Comparison of ENCODE assay signal across 9 mouse cellular contexts in the genomic region with DNA sequence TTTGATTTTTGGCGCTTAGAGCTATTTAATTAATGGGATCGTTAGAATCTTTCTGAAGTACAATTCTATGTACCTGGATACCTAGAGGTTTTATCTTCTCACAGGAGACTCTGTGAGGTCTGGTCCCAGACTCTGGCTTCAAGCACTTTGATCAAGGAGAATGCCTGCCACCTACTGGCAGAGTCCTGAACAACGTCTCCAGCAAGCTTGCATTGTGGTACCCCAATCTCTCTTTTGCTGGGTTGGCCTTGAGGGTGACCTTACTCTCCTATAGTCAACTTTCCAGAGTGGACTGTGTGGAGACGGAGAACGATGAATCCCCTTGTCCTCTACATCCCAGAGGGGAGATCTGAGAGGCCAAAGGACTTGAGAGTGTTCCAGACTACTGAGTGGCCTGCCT.
A peak's percentile ranks its signal among the peaks of the same experiment; 100 is the strongest.
DNase-seq lines count a peak whose midpoint lies in the region; ATAC-seq and TF ChIP-seq lines count a peak whose summit lies in the region.
"Had no signal": no experiment of that assay in that cellular context is flagged by ENCODE, and none has a peak within 500 bp of the region (broad histone marks: within the 10 kb centered on the region; RNA-seq: fewer than 3 reads in every experiment).

No protein-coding gene starts in this region.

- no peak overlapping the region for H3K4me2 ChIP-seq in kidney, embryonic 14.5 days (replicated peaks; ENCODE audit: low read depth, low read length)
- no peak overlapping the region for H3K4me2 ChIP-seq in limb, embryonic 14.5 days (replicated peaks; ENCODE audit: low read depth, low read length, severe bottlenecking)
- no peak overlapping the region for H3K4me2 ChIP-seq in neural tube, embryonic 15.5 days

- peaks cover 5% of the 10 kb centered on the region; the same call in 1 of the 2 replicates for H3K4me1 ChIP-seq in kidney, embryonic 14.5 days (ENCODE audit: control insufficient read depth, insufficient read depth, low read length)
- H3K4me1 ChIP-seq in limb, embryonic 14.5 days (ENCODE audit: control insufficient read depth, insufficient read depth, low read length): peaks cover 6% of the 10 kb centered on the region
- no peaks in the 10 kb centered on the region for H3K4me1 ChIP-seq in neural tube, embryonic 15.5 days
- H3K4me1 ChIP-seq: megakaryocyte, embryonic 14.5 days had no signal

- H3K9ac ChIP-seq in kidney, embryonic 14.5 days (ENCODE audit: low read depth, low read length): no peak overlapping the region
- H3K9ac ChIP-seq in limb, embryonic 14.5 days (ENCODE audit: low read depth, low read length, severe bottlenecking): no peak overlapping the region
- no peak overlapping the region for H3K9ac ChIP-seq in neural tube, embryonic 15.5 days (replicated peaks)

- peak; percentile 29 for DNase-seq in kidney, adult 11 months
- peak; percentile 64 for DNase-seq in cerebellum, adult 9-10 months
- DNase-seq in frontal cortex, postnatal 36 days (ENCODE audit: low spot score in 2 of 2): peak; percentile 76 to 86
- peak; percentile 28 to 76 for DNase-seq in kidney, adult 8-10 months
- peak; percentile 87 for DNase-seq in limb, embryonic 14.5 days (ENCODE audit: low spot score)
- peak; percentile 68 for DNase-seq in thymus, postnatal 14 days

- no peaks in the 10 kb centered on the region for H3K36me3 ChIP-seq in kidney, embryonic 14.5 days (ENCODE audit: control insufficient read depth, insufficient read depth, low read length)
- H3K36me3 ChIP-seq in limb, embryonic 14.5 days (ENCODE audit: control insufficient read depth, insufficient read depth, low read length): no peaks in the 10 kb centered on the region
- no peaks in the 10 kb centered on the region for H3K36me3 ChIP-seq in neural tube, embryonic 15.5 days

- no peaks in the 10 kb centered on the region for H3K9me3 ChIP-seq in kidney, embryonic 14.5 days (ENCODE audit: control insufficient read depth, low read length)
- H3K9me3 ChIP-seq in limb, embryonic 14.5 days (ENCODE audit: control insufficient read depth, low read length): no peaks in the 10 kb centered on the region
- no peaks in the 10 kb centered on the region for H3K9me3 ChIP-seq in neural tube, embryonic 15.5 days (replicated peaks)
- H3K9me3 ChIP-seq: megakaryocyte, embryonic 14.5 days had no signal

- no peak for TF ChIP-seq POLR2A in limb, embryonic 14.5 days (IDR thresholded peaks at IDR 0.05; ENCODE audit: borderline replicate concordance, extremely low read depth, insufficient read depth, insufficient read length)

- 18% methylated on average over 5 of the region's 5 CpGs for WGBS in kidney, embryonic 14.5 days
- 12% methylated on average over 5 of the region's 5 CpGs for WGBS in limb, embryonic 14.5 days
- 14% methylated on average over 5 of the region's 5 CpGs for WGBS in neural tube, embryonic 15.5 days

- H3K27ac ChIP-seq in kidney, embryonic 14.5 days (ENCODE audit: low read depth, low read length): no peak overlapping the region
- H3K27ac ChIP-seq in limb, embryonic 14.5 days (replicated peaks; ENCODE audit: low read depth, low read length): no peak overlapping the region
- no peak overlapping the region for H3K27ac ChIP-seq in neural tube, embryonic 15.5 days (replicated peaks)

- H3K4me3 ChIP-seq in kidney, embryonic 14.5 days (ENCODE audit: low read length): no peak overlapping the region
- no peak overlapping the region for H3K4me3 ChIP-seq in limb, embryonic 14.5 days (replicated peaks; ENCODE audit: low read length)
- H3K4me3 ChIP-seq in neural tube, embryonic 15.5 days (replicated peaks): no peak overlapping the region
- H3K4me3 ChIP-seq: megakaryocyte, embryonic 14.5 days had no signal

- H3K27me3 ChIP-seq in kidney, embryonic 14.5 days (ENCODE audit: control insufficient read depth, insufficient read depth, low read length): peaks cover 3% of the 10 kb centered on the region; the same call in 1 of the 2 replicates
- H3K27me3 ChIP-seq in limb, embryonic 14.5 days (ENCODE audit: control insufficient read depth, insufficient read depth, low read length): 0 out of 2 replicates have a peak, but pooled peaks cover 10% of the 10 kb centered on the region
- no peaks in the 10 kb centered on the region for H3K27me3 ChIP-seq in neural tube, embryonic 15.5 days (replicated peaks)
- H3K27me3 ChIP-seq: megakaryocyte, embryonic 14.5 days had no signal

- ATAC-seq in kidney, embryonic 14.5 days (ENCODE audit: low FRiP score, low TSS enrichment): no peak
- ATAC-seq in limb, embryonic 14.5 days (ENCODE audit: low FRiP score, low read depth): no peak
- peak; percentile 38; the same call in 1 of the 2 replicates for ATAC-seq in neural tube, embryonic 15.5 days (ENCODE audit: low FRiP score)

Comparison
In these comparisons a context has a peak if more than half of its experiments do, and no peak if none do; other contexts are left out.
1. DNase-seq: peak in every context shown above with its lines; median percentile 87 in limb, embryonic 14.5 days; 81 in frontal cortex, postnatal 36 days; 68 in thymus, postnatal 14 days; 64 in cerebellum, adult 9-10 months; 52 in kidney, adult 8-10 months; 29 in kidney, adult 11 months.